Mouse (Mus musculus) heart, adult 8-10 months (tissue): ENCODE data around the gene U2af2. TPM values are rescaled to one million over a fixed set of nuclear protein-coding genes. Genes with fewer than 3 reads are reported as not detected.
"Not testable (repeated sequence)": the region's sequence is repeated elsewhere in the genome, so short reads cannot be mapped to it uniquely, and the experiment has no call there.

ENCODE experiments used
- DNase-seq: peaks from one replicate; pipeline ENCODE4 v3.0.0; 2022; ENCODE audit warnings: low spot score
- total RNA-seq, 4 experiments: library from RNA; stranded (reverse); gene quantifications; 2 replicates each; pipeline ENCODE4 v1.2.4; 2022

Gene U2af2
- 10 to 100 TPM; 61.7 to 69.8 (median 64.9) TPM for total RNA-seq

DNA sequence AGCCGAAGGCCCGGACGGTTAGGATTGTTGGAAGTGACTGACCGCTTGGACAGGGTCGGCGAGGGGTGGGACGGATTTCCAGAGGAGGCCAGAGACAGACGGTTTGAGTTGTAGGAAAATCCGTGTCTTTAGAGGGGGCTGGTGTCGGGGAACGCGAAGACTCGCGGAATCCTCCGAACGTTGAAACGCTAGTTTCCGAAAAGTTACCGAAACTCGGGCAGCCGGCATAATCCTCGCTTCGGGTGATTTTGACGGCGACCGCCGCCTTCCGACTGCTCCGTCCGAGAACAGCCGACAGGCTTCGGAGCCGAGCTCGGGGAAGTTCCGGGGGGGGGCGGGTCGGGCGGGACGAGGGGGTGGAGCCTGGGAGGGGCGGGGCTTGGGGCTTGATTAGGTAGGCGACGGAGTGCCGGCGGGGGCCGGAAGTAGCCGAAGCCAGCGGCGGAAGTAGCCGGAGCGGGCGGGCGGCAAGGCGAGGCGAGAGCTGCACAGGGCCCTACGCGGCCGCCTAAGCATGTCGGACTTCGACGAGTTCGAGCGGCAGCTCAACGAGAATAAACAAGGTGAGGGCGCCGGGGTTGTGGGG is at the start of gene U2af2:
TSS of gene U2af2 (plus strand) at position 370 of the 586 bp plus-strand sequence.
- DNase-seq, result peak; percentile 91

DNA sequence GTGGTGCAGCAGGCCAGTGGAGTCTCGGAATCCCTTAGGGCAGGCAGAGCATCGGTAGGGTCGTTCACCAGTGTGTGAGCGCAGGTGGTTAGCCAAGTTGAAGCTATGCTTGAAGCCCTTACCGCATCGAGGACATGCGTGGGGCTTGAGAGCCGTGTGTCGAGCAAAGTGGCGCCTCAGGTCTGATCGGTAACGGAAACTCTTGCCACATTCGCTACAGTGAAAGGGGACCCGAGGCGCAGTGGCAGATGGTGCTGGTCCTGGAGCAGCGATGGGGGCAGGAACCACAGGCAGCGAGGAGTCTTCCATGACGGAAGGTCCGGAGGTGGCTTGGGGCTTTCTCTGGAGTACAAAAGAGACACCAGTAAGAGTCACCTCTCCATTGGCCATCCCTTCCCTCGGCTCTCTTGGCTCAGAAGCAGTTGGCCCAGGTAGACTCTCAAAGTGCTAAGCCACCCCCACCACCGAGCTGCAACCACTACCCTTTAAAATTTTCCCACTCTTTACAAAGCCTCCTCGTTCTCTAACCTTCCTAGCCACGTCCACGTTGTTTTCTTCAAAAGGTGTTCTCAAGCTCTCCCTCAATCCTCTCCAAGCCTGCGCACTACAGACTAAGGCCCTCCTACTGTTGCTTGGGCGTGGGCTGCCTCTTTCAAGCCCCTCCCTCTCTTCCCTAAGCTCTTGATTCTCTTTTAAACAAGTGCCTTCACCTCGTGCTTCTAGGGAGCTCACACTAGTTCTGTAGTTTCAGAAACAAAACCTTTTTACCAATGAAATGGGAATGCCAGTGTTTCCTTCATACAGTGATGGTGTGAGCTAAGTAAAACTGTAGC is 49.0 kb upstream of the U2af2 start:
- DNase-seq, result no peak

- DNase-seq, result peak; percentile 98
Measured at GRCm38 (mm10) chr7:5014251-5015117, 47.5 kb upstream of the U2af2 start, which contains the start of the genes Zfp524 and Fiz1. Zfp524 (plus strand) TSS chr7:5014415. Fiz1 (minus strand) TSS chr7:5014697.

DNA sequence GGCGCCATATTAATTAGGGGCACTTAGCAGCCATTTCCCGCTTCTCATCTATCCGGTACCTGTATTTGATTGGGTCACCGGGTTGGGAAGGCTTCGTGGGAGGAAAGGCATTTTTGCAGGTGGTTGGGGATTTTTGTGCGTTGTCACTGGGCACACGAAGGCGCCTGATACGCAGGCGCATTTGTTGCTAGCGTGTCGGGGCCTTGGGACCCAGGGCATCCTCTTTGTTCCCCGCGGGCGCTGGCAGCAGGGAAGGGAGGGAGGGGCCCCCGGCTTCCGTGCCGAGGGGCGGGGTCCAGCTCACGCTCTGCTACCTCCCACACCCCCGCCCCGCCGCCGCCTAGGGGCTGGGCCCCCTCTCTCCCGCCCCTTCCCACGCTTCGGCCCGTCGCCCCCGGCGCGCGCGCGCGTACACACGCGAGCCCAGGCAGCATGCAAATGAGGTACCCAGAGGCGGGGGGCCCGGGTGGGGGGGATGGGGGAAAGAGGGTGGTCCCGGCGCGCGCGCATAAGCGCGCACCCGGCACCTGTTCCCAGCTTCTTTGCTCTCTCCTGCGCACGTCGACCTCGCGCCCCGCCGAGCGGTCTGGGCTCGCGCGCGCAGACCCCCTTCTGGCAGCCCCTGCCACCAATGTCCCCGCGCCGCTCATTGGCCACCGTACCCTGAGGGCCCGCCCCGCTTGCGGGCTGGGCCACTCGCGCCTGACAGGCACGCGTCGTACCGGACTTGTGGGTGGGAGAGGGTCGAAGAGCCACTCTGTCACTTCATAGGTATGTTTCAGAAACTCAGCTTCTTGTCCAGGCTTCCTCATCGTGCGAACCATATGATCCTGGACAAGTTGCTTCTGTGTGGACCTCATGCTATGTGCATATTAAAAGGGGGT is 46.6 kb upstream of the U2af2 start, which contains the start of gene Gm44973:
TSS of gene Gm44973 (plus strand) at position 379 of the 884 bp plus-strand sequence.
- DNase-seq, result peak; percentile 92

- DNase-seq, result no peak
Measured at GRCm38 (mm10) chr7:5016057-5016456, 45.9 kb upstream of the U2af2 start.

GRCm38 (mm10) chr7:5016920-5017319 is 45.0 kb upstream of the U2af2 start:
- DNase-seq, result no peak

DNA sequence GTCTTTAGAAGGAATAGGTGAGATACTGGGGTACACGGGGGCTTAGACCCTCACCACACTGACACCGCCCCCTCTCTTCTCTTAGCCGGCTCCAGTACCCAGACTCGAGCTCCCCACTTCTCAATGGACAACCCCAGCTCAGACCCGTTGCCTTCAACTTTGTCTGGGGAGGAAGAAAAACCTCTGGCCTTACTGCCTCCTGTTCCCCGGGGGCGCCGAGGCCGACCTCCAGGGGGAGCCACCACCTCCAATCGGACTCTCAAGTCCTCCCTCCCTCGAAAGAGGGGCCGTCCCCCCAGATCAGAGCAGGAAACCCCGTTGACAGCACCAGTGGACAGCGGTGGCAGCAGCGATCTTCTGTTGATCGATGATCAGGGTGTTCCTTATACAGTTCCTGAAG is 44.6 kb upstream of the U2af2 start:
- DNase-seq, result no peak

DNA sequence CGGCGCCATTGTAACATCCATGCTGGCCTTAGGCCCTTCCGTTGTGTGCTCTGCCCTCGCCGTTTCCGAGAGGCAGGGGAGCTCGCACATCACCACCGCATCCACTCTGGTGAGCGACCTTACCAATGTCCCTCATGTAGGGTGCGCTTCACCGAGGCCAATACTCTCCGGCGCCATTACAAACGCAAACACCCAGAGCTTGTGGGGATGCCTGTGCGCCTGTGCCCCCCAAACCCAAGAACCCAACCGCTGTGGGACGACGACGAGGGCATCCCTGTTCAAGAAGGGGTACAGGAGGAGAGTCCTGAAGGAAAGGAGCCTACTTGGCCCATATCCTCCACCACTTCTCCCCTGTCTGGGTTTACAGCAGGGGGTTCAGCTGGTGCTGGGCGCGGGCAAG is 44.0 kb upstream of the U2af2 start:
- no peak for DNase-seq

DNA sequence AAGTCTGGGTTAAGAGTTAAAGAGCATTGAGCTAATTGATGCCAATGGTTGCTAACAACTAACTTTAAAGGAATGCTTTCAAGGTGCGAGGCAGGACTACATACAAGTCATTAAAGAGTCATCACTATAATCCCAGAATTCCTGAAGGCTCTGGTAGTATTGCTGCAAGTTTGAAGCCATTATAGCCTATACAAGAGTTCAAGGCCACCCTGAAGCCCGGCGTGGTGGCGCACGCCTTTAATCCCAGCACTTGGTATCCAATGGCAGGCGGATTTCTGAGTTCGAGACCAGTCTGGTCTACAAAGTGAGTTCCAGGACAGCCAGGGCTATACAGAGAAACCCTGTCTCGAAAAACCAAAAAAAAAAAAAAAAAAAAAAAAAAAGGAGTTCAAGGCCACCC is 42.4 kb upstream of the U2af2 start:
- DNase-seq, result not testable (repeated sequence)

- peak; percentile 99 for DNase-seq
Measured at GRCm38 (mm10) chr7:5020000-5020681, 41.8 kb upstream of the U2af2 start, which contains the start of the genes Zfp865 and Ccdc106. Zfp865 (plus strand) TSS chr7:5020376. Ccdc106 (plus strand) TSS chr7:5020553.

DNA sequence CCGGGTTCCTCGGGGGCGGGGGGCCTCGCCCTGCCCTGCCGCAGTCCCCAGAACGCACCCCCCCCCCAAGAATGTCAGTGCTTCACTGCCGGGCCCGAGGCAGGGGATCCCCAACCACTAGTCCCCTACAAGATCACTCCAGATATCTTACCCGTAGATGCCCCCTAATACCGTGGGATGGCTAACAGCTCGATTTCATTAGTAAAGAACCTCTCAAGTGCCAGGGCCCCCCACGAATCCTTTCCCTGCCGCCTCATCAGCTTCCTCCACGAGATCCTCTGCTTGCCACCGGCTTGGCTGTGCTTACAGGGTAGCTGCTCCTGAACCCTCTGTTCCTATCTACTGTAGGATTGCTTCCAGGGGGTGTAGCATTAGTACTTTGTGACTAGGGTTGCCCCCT is 41.3 kb upstream of the U2af2 start:
- DNase-seq, result no peak

GRCm38 (mm10) chr7:5021197-5021596 is 40.7 kb upstream of the U2af2 start:
- no peak for DNase-seq

- no peak for DNase-seq
Measured at GRCm38 (mm10) chr7:5029543-5029942, 32.4 kb upstream of the U2af2 start.

DNA sequence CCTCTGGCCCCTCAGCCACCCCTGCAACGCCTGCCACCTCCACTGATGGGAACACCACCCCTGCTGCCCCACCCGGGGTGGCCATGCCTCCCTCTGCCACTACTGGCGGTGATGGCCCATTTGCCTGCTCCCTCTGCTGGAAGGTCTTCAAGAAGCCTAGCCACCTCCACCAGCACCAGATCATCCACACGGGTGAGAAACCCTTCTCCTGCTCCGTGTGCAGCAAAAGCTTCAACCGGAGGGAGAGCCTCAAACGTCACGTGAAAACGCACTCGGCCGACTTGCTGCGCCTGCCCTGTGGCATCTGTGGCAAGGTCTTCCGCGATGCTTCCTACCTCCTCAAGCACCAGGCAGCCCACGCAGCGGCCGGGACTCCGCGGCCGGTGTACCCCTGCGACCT is 32.0 kb upstream of the U2af2 start:
- DNase-seq, result no peak

DNA sequence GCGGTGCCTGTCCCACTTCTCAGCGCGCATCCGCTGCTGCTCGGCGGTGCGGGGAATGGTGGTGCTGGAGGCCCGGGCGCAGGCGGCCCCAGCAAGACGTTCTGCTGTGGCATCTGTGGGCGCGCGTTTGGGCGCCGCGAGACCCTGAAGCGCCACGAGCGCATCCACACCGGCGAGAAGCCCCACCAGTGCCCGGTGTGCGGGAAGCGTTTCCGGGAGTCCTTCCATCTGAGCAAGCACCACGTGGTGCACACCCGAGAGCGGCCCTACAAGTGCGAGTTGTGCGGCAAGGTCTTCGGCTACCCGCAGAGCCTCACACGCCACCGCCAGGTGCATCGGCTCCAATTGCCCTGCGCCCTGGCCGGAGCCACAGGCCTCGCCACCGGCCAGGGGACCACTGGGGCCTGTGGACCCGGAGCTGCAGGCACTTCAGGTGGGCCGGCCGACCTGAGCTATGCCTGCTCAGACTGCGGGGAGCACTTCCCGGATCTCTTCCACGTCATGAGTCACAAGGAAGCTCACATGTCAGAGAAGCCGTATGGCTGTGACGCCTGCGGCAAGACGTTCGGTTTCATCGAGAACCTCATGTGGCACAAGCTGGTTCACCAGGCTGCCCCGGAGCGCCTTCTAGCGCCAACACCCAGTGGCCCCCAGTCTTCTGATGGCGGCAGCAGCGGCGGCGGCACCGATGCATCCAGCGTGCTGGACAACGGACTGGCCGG is 31.2 kb upstream of the U2af2 start:
- no peak for DNase-seq

- DNase-seq, result no peak
Measured at GRCm38 (mm10) chr7:5031496-5031895, 30.4 kb upstream of the U2af2 start.

DNA sequence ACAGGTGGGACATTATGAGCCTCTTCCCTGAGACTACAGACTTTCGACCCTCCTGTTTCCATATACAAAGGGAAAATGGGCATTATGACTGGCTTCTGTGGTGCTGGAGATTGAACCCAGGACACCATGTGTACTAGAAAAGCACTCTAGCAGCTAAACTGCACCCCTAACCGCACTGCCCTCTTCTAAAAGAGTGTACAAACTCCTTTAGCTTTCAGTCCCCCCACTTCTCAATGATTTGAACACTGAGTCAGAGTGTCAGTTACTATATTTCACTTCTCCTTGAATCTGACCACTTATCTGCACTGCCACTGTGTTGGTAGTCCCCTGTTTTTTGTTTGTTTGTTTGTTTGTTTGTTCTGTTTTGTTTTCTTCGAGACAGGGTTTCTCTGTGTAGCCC is 28.1 kb upstream of the U2af2 start, which contains the start of gene 4632433K11Rik:
TSS of gene 4632433K11Rik (plus strand) at position 301 of the 400 bp plus-strand sequence.
- DNase-seq, result no peak

GRCm38 (mm10) chr7:5035628-5036027 is 26.3 kb upstream of the U2af2 start:
- DNase-seq, result no peak

- no peak for DNase-seq
Measured at GRCm38 (mm10) chr7:5036136-5036535, 25.8 kb upstream of the U2af2 start.
